Mouse (Mus musculus) bone marrow, adult 2 months (tissue): ENCODE results near the gene Olfr68.

ENCODE experiments used
- CTCF ChIP-seq: fragments of 200-500 bp; IDR thresholded peaks from 2 replicates; pipeline ENCODE4 v1.5.1; 2011; ENCODE audit warnings: low read length, control low read depth; ENCODE audit not compliant: control insufficient read depth, insufficient read depth
- POLR2A ChIP-seq: fragments of 200-500 bp; IDR thresholded peaks from 2 replicates; pipeline ENCODE4 v1.6.1; 2011; ENCODE audit warnings: low read depth, mild to moderate bottlenecking, control low read depth, low read length, borderline replicate concordance; ENCODE audit not compliant: control insufficient read depth

DNA sequence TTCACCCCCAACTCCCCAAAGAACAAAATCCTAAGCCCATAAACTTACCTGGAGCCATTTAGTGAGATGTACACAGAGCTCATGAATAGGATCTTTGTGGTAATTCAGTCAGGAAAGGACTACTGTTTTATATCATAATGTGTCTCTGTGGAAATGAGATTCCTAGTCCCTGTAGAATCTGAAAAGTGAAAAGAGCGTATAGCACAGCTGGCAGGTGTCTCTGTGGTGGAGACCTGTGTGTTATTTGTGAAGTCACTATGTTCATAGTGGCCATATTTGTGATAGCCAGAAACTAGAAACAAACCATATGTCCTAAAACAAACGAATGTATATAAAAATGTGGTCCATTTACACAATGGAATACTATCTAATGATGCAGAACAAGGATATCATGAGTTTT lies 8.0 kb downstream of the Olfr68 start, which contains the start of gene Olfr69:
- TF ChIP-seq POLR2A (no peak), CTCF (no peak)
